Mouse (Mus musculus) limb, embryonic 12.5 days (tissue): ENCODE measurements around the gene Ddost. TPM values are rescaled to one million over a fixed set of nuclear protein-coding genes. Genes with fewer than 3 reads are reported as not detected.

Experiments
- ATAC-seq: fragments of 200-750 bp; cut with Nextera tagmentation; 2 replicates; pipeline ENCODE4 v1.8.0; 2017; ENCODE audit warnings: low read depth, moderate TSS enrichment; ENCODE audit not compliant: insufficient number of reproducible peaks, insufficient read depth, low FRiP score, low TSS enrichment
- H3K27ac ChIP-seq: fragments of 300-500 bp; sonication (generic); 2 replicates; pipeline ENCODE4 v1.5.1; 2016; ENCODE audit warnings: mild to moderate bottlenecking, moderate library complexity
- H3K27me3 ChIP-seq: fragments of 300-500 bp; sonication (generic); 2 replicates; pipeline ENCODE4 v1.6.1; 2016; ENCODE audit warnings: mild to moderate bottlenecking, moderate library complexity
- H3K36me3 ChIP-seq: fragments of 300-500 bp; sonication (generic); 2 replicates; pipeline ENCODE4 v1.6.1; 2016; ENCODE audit warnings: mild to moderate bottlenecking, moderate library complexity
- H3K4me1 ChIP-seq: fragments of 300-500 bp; sonication (generic); replicated peaks from 2 replicates; pipeline ENCODE4 v1.6.1; 2016
- H3K4me2 ChIP-seq: fragments of 300-500 bp; sonication (generic); 2 replicates; pipeline ENCODE4 v1.6.1; 2016; ENCODE audit warnings: mild to moderate bottlenecking, moderate library complexity
- H3K4me3 ChIP-seq: fragments of 300-500 bp; sonication (generic); replicated peaks from 2 replicates; pipeline ENCODE4 v1.5.1; 2016; ENCODE audit warnings: mild to moderate bottlenecking
- H3K9ac ChIP-seq: fragments of 300-500 bp; sonication (generic); replicated peaks from 2 replicates; pipeline ENCODE4 v1.6.1; 2016; ENCODE audit warnings: mild to moderate bottlenecking, moderate library complexity
- H3K9me3 ChIP-seq: fragments of 300-500 bp; sonication (generic); 2 replicates; pipeline ENCODE4 v1.6.1; 2016; ENCODE audit warnings: mild to moderate bottlenecking, moderate library complexity
- WGBS: fragments of 180-500 bp; shearing (Covaris S2); methylation state at CpG from one replicate; pipeline ENCODE4 v1.1.7; 2016; 5-methylcytosine and 5-hydroxymethylcytosine counted together
- polyA plus RNA-seq: library from polyadenylated mRNA; unstranded; fragments of >200 nt; fragmentation: Nextera tagmentation; extraction: Ambion mirVana; gene quantifications from 2 replicates; pipeline ENCODE4 v1.2.1, GENCODE M21; 2016

The Ddost gene
- polyA plus RNA-seq, 1 experiment from 2014 or later = 289 TPM

GRCm38 (mm10) chr4:138312105-138312504 is 7.6 kb downstream of the Ddost start:
- Histone ChIP-seq H3K4me2 (no peak overlapping the region), H3K27ac (no peak overlapping the region), H3K36me3 (peaks cover 98% of the 10 kb centered on the region), H3K4me1 (no peaks in the 10 kb centered on the region), H3K9me3 (peaks cover 4% of the 10 kb centered on the region), H3K9ac (no peak overlapping the region), H3K27me3 (no peaks in the 10 kb centered on the region), H3K4me3 (no peak overlapping the region)
- ATAC-seq = no peak
- 93% methylated on average over 3 of the region's 3 CpGs for WGBS

- WGBS = 86% methylated on average over 11 of the region's 11 CpGs
- no peaks in the 10 kb centered on the region for H3K27me3 ChIP-seq
- no peak overlapping the region for H3K4me2 ChIP-seq
- H3K36me3 ChIP-seq = peaks cover 98% of the 10 kb centered on the region
- H3K9ac ChIP-seq = no peak overlapping the region
- H3K4me1 ChIP-seq = no peaks in the 10 kb centered on the region
- ATAC-seq = no peak
- H3K4me3 ChIP-seq = no peak overlapping the region
- H3K9me3 ChIP-seq = peaks cover 4% of the 10 kb centered on the region
- no peak overlapping the region for H3K27ac ChIP-seq
These were observed 8.5 kb downstream of the Ddost start for GRCm38 (mm10) chr4:138313021-138313420.

DNA sequence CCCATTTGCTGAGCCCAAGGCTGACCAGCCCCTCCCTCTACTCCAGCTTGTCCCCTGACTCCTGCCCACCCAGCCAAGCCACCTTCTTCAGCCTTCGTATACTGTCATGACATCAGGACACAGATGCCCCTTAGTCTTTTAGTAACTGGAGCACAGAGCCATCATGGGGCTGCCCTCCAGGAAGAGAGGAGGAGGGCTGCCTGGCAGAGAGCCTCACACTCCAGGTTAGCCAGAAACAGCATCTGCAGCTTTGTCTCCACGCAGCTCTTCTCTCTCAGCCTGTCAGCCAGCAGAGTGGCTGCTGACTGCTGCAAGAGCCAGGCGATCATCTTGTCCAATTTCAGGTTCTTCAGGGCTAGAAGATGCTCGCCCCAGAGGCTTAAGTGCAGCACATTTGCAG is 9.3 kb downstream of the Ddost start:
- no peak overlapping the region for H3K27ac ChIP-seq
- H3K9me3 ChIP-seq = peaks cover 4% of the 10 kb centered on the region
- peaks cover 94% of the 10 kb centered on the region for H3K36me3 ChIP-seq
- no peak overlapping the region for H3K9ac ChIP-seq
- H3K4me3 ChIP-seq = no peak overlapping the region
- ATAC-seq = no peak
- WGBS = 86% methylated on average over 4 of the region's 4 CpGs
- H3K4me1 ChIP-seq = no peaks in the 10 kb centered on the region
- no peak overlapping the region for H3K4me2 ChIP-seq
- H3K27me3 ChIP-seq = no peaks in the 10 kb centered on the region

DNA sequence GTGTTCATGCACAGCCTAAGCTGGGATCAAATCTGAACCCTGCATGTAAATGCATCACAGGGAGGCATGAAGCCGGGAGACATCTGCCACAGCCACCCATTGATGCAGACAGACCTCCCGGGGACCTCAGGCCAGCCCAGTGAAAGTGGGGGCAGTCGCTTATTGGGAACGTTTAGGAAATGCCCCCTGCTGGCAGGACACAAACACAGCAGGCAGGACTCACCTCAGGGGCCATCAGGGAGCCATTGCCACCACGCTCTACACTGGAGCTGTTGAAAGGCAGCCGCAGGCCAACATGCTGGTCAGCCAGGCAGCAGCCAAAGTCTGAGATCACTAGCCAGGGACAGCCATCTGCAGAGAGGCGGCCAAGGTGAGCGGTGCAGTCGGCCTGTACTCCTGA is 11.3 kb downstream of the Ddost start:
- WGBS = 78% methylated on average over 9 of the region's 9 CpGs
- H3K4me3 ChIP-seq = no peak overlapping the region
- H3K27me3 ChIP-seq = no peaks in the 10 kb centered on the region
- ATAC-seq = no peak
- peaks cover 78% of the 10 kb centered on the region for H3K36me3 ChIP-seq
- no peak overlapping the region for H3K27ac ChIP-seq
- no peak overlapping the region for H3K9ac ChIP-seq
- no peaks in the 10 kb centered on the region for H3K4me1 ChIP-seq
- H3K4me2 ChIP-seq = no peak overlapping the region
- peaks cover 4% of the 10 kb centered on the region for H3K9me3 ChIP-seq

DNA sequence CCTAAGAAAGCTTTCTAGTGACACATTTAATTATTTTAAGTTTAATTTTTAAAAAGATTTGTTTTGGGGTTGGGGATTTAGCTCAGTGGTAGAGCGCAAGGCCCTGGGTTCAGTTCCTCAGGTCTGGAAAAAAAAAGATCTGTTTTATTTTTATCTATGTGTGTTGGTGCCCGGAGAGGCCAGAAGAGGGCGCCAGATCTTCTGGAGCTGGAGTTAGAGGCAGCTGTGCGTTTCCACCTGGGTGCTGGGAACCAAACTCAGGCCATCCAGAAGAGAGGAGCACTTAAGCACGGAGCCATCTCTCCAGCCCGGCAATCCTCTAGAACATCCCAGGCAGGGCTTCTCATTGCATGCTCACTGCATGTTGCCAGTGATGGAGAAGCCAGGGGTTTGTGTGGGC is 11.8 kb downstream of the Ddost start:
- Histone ChIP-seq H3K9me3 (peaks cover 4% of the 10 kb centered on the region), H3K36me3 (peaks cover 72% of the 10 kb centered on the region), H3K4me2 (no peak overlapping the region), H3K27ac (no peak overlapping the region), H3K27me3 (no peaks in the 10 kb centered on the region), H3K4me1 (no peaks in the 10 kb centered on the region), H3K4me3 (no peak overlapping the region), H3K9ac (no peak overlapping the region)
- WGBS = 82% methylated on average over 6 of the region's 6 CpGs
- no peak for ATAC-seq

DNA sequence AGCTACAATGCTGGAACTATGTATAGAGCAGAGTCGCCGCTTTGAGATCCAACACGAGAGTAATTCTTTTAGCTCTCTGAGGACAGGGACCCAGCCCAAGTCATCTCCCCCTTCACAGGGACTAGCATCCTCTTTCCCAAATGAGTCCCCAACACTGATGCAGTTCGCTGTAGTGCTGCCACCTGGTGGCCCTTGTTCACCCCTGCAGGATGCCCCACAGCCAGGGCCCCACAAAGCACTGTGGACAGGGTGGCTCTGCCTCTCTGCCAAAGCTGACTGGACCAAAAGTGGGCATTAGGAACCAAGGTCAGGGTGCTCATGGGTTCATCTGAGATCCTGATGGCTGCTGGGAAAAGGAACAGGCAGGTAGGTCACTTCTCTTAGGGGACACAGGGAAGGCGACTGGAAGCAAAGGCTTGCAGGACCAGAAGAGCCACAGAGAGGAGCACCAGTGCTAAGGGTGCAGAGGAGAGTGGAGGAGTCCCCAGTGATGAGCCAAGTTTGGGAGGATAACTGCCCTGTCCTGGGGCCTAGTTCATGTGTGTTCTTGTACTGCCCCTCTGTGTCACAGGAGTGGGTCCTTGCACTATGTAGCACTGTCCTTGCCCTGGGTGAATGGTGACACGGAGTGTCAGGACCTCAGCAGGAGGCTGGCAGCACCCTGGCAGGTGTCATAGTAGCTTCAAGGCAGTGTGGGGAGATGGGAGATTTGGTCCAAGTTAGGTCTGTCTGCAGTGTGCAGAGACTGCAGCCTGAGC is 14.2 kb downstream of the Ddost start:
- Histone ChIP-seq H3K9me3 (peaks cover 4% of the 10 kb centered on the region), H3K36me3 (peaks cover 49% of the 10 kb centered on the region)
- 55% methylated on average over 6 of the region's 6 CpGs for WGBS

DNA sequence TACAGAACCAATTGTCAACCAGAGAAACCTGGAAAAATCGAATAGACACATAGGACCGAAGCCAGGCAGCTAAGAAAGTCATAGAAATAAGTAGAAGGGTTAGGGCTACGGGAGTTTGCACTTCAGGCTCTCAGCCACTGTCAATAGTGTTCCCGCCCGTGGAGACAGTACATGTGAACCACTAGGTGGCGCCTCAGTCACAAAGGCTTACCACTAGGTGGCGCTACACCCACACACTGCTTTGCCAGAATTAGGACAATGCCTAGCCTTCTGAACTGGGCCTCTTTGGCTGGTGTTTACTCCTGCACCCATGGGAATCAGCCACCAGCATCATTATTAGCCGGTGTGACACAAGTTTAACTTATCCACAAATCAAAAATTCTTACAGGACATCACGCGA is 15.0 kb downstream of the Ddost start:
- H3K4me1 ChIP-seq = no peaks in the 10 kb centered on the region
- H3K9ac ChIP-seq = no peak overlapping the region
- H3K4me2 ChIP-seq = no peak overlapping the region
- H3K4me3 ChIP-seq = no peak overlapping the region
- H3K27me3 ChIP-seq = no peaks in the 10 kb centered on the region
- peaks cover 4% of the 10 kb centered on the region for H3K9me3 ChIP-seq
- peaks cover 41% of the 10 kb centered on the region for H3K36me3 ChIP-seq
- no peak for ATAC-seq
- WGBS = 34% methylated on average over 10 of the region's 10 CpGs
- no peak overlapping the region for H3K27ac ChIP-seq

More for the DNA sequence above, 14.2 kb downstream of the Ddost start:
- Histone ChIP-seq H3K4me3 (no peak overlapping the region), H3K4me2 (no peak overlapping the region), H3K27ac (no peak overlapping the region), H3K9ac (no peak overlapping the region), H3K27me3 (no peaks in the 10 kb centered on the region), H3K4me1 (no peaks in the 10 kb centered on the region)
- no peak for ATAC-seq

GRCm38 (mm10) chr4:138320711-138321110 is 16.2 kb downstream of the Ddost start:
- WGBS = 79% methylated on average over 11 of the region's 11 CpGs

GRCm38 (mm10) chr4:138321488-138321887 is 17.0 kb downstream of the Ddost start:
- H3K4me2 ChIP-seq = no peak overlapping the region
- H3K9me3 ChIP-seq = peaks cover 2% of the 10 kb centered on the region
- no peak overlapping the region for H3K27ac ChIP-seq
- 82% methylated on average over 7 of the region's 7 CpGs for WGBS
- H3K4me3 ChIP-seq = no peak overlapping the region
- H3K36me3 ChIP-seq = peaks cover 23% of the 10 kb centered on the region
- H3K27me3 ChIP-seq = no peaks in the 10 kb centered on the region
- no peak for ATAC-seq
- H3K4me1 ChIP-seq = peaks cover 4% of the 10 kb centered on the region; the same call in 1 of the 2 replicates
- no peak overlapping the region; the same call in 1 of the 2 replicates for H3K9ac ChIP-seq

More at GRCm38 (mm10) chr4:138320711-138321110, 16.2 kb downstream of the Ddost start:
- H3K36me3 ChIP-seq = peaks cover 30% of the 10 kb centered on the region
- H3K4me1 ChIP-seq = no peaks in the 10 kb centered on the region
- H3K27ac ChIP-seq = no peak overlapping the region
- no peak overlapping the region for H3K9ac ChIP-seq
- H3K9me3 ChIP-seq = peaks cover 4% of the 10 kb centered on the region
- no peak overlapping the region for H3K4me2 ChIP-seq
- H3K27me3 ChIP-seq = no peaks in the 10 kb centered on the region
- ATAC-seq = no peak
- H3K4me3 ChIP-seq = no peak overlapping the region

DNA sequence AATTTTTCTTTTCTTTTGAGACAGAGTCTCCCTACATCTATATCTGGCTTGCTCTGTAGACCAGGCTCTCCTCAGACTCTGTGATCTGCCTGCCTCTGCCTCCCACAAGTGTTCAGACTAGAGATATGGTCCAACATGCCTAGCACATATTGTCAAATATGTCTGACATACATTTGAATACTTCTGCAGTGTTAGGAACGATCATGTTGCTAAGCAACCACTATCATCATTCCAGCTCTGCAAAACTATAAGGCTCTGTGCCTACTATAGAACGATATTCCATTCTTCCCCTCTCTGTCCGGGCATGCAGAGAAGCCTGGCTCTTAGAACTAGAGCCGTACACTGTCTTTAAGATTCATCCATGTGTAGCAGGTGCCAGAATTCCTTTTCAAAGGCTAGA is 18.2 kb downstream of the Ddost start:
- Histone ChIP-seq H3K27me3 (no peaks in the 10 kb centered on the region), H3K36me3 (peaks cover 11% of the 10 kb centered on the region), H3K27ac (no peak overlapping the region), H3K4me3 (no peak overlapping the region), H3K4me2 (no peak overlapping the region), H3K4me1 (peaks cover 6% of the 10 kb centered on the region; the same call in 1 of the 2 replicates), H3K9me3 (no peaks in the 10 kb centered on the region), H3K9ac (no peak overlapping the region)
- WGBS = 86% methylated on average over 4 of the region's 4 CpGs
- no peak for ATAC-seq

DNA sequence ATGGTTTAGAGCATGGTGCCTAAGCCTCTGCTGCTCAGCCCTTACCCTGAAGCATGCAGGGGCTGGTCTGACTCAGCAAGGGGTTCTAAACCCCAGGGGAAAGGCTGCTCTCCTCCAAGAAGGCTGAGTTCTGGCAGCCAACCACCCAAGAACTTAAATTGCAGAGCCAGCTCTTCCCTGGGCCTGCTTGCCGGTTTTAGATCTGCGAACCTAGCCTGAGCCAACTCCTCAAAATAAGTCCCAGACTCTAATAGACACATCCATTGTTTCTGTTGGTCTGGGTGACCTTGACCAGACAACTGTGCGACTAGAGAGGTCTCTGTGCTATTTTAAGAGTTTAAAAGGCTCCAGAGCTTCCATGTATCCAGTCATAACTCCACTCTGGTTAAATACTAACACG is 19.2 kb downstream of the Ddost start:
- Histone ChIP-seq H3K36me3 (peaks cover 4% of the 10 kb centered on the region; the same call in 1 of the 2 replicates), H3K9me3 (no peaks in the 10 kb centered on the region), H3K4me1 (peaks cover 6% of the 10 kb centered on the region; the same call in 1 of the 2 replicates), H3K9ac (0 out of 2 replicates have a peak overlapping the region, but pooled peaks have one; percentile 9), H3K4me2 (no peak overlapping the region), H3K27ac (no peak overlapping the region), H3K4me3 (no peak overlapping the region), H3K27me3 (no peaks in the 10 kb centered on the region)
- WGBS = 78% methylated on average over 4 of the region's 4 CpGs
- no peak for ATAC-seq

GRCm38 (mm10) chr4:138324451-138324850 is 19.9 kb downstream of the Ddost start:
- H3K27ac ChIP-seq = no peak overlapping the region
- H3K4me1 ChIP-seq = peaks cover 6% of the 10 kb centered on the region; the same call in 1 of the 2 replicates
- H3K4me2 ChIP-seq = no peak overlapping the region
- H3K27me3 ChIP-seq = no peaks in the 10 kb centered on the region
- H3K36me3 ChIP-seq = no peaks in the 10 kb centered on the region
- no peaks in the 10 kb centered on the region for H3K9me3 ChIP-seq
- WGBS = 90% methylated on average over 3 of the region's 3 CpGs
- H3K9ac ChIP-seq = no peak overlapping the region
- ATAC-seq = no peak
- no peak overlapping the region for H3K4me3 ChIP-seq
